Mouse (Mus musculus) heart, embryonic 10.5 days (tissue): Measurements from ENCODE around the gene Gpr63. TPM values are rescaled to one million over a fixed set of nuclear protein-coding genes. Genes with fewer than 3 reads are reported as not detected.
"Not testable (repeated sequence)": the region's sequence is repeated elsewhere in the genome, so short reads cannot be mapped to it uniquely, and the experiment has no call there.

ENCODE experiments used
- DNase-seq: peaks from one replicate; pipeline ENCODE4 v3.0.0-alpha.2; 2017; ENCODE audit warnings: low spot score
- H3K27ac ChIP-seq: fragments of 300-500 bp; sonication (generic); 2 replicates; pipeline ENCODE4 v1.5.1; 2016; ENCODE audit warnings: mild to moderate bottlenecking
- H3K27me3 ChIP-seq: fragments of 300-500 bp; sonication (generic); 2 replicates; pipeline ENCODE4 v1.6.1; 2016; ENCODE audit warnings: mild to moderate bottlenecking; ENCODE audit not compliant: poor library complexity, insufficient read depth, severe bottlenecking
- H3K36me3 ChIP-seq: fragments of 300-500 bp; sonication (generic); 2 replicates; pipeline ENCODE4 v1.6.1; 2016; ENCODE audit warnings: mild to moderate bottlenecking, moderate library complexity
- H3K4me1 ChIP-seq: fragments of 300-500 bp; sonication (generic); 2 replicates; pipeline ENCODE4 v1.6.1; 2016; ENCODE audit warnings: mild to moderate bottlenecking
- H3K4me3 ChIP-seq: fragments of 300-500 bp; sonication (generic); 2 replicates; pipeline ENCODE4 v1.5.1; 2016; ENCODE audit warnings: mild to moderate bottlenecking, moderate library complexity
- H3K9me3 ChIP-seq: fragments of 300-500 bp; sonication (generic); 2 replicates; pipeline ENCODE4 v1.6.1; 2016; ENCODE audit warnings: mild to moderate bottlenecking, moderate library complexity
- WGBS: fragments of 180-500 bp; shearing (Covaris S2); methylation state at CpG from one replicate; pipeline ENCODE4 v1.1.7; 2016; 5-methylcytosine and 5-hydroxymethylcytosine counted together
- polyA plus RNA-seq: library from polyadenylated mRNA; unstranded; fragments of >200 nt; fragmentation: Nextera tagmentation; extraction: Ambion mirVana; gene quantifications from 2 replicates; pipeline ENCODE4 v1.2.1, GENCODE M21; 2016

Gene Gpr63
- 0.47 and 0.87 TPM in 2 replicates for polyA plus RNA-seq

- Histone ChIP-seq H3K36me3 (no peaks in the 10 kb centered on the region), H3K4me3 (peak within 1 kb of the TSS; percentile 80), H3K9me3 (no peaks in the 10 kb centered on the region), H3K4me1 (no peaks in the 10 kb centered on the region), H3K27ac (peak within 1 kb of the TSS; percentile 93), H3K27me3 (peaks cover 13% of the 10 kb centered on the region)
- WGBS, result under 1% methylated on average over 78 of the region's 78 CpGs
- DNase-seq, result peak; percentile 81
Observed at GRCm38 (mm10) chr4:24966299-24966991, at the start of gene Gpr63. Gene Gpr63 (plus strand): TSS chr4:24966407.

GRCm38 (mm10) chr4:24920006-24920577 lies 46.1 kb upstream of the Gpr63 start:
- no peaks in the 10 kb centered on the region for H3K9me3 ChIP-seq
- 83% methylated on average over 5 of the region's 5 CpGs for WGBS
- no peaks in the 10 kb centered on the region for H3K27me3 ChIP-seq
- no peaks in the 10 kb centered on the region for H3K36me3 ChIP-seq
- no peaks in the 10 kb centered on the region for H3K4me1 ChIP-seq
- DNase-seq, result no peak
- no peak overlapping the region for H3K4me3 ChIP-seq
- no peak overlapping the region for H3K27ac ChIP-seq

GRCm38 (mm10) chr4:24924726-24925125 lies 41.5 kb upstream of the Gpr63 start:
- no peak for DNase-seq
- no peak overlapping the region for H3K27ac ChIP-seq
- WGBS, result 69% methylated on average over 2 of the region's 2 CpGs
- no peaks in the 10 kb centered on the region for H3K9me3 ChIP-seq
- no peak overlapping the region for H3K4me3 ChIP-seq
- H3K27me3 ChIP-seq, result no peaks in the 10 kb centered on the region
- no peaks in the 10 kb centered on the region for H3K36me3 ChIP-seq
- no peaks in the 10 kb centered on the region for H3K4me1 ChIP-seq

GRCm38 (mm10) chr4:24928260-24928780 lies 37.9 kb upstream of the Gpr63 start:
- H3K27me3 ChIP-seq, result no peaks in the 10 kb centered on the region
- H3K36me3 ChIP-seq, result no peaks in the 10 kb centered on the region
- no peaks in the 10 kb centered on the region for H3K4me1 ChIP-seq
- DNase-seq, result no peak
- no peak overlapping the region for H3K4me3 ChIP-seq
- no peak overlapping the region for H3K27ac ChIP-seq
- WGBS, result 81% methylated on average over 5 of the region's 5 CpGs
- no peaks in the 10 kb centered on the region for H3K9me3 ChIP-seq

- H3K4me1 ChIP-seq, result no peaks in the 10 kb centered on the region
- no peak overlapping the region for H3K4me3 ChIP-seq
- no peak for DNase-seq
- no peak overlapping the region for H3K27ac ChIP-seq
- WGBS, result 82% methylated on average over 5 of the region's 5 CpGs
- H3K9me3 ChIP-seq, result no peaks in the 10 kb centered on the region
- no peaks in the 10 kb centered on the region for H3K36me3 ChIP-seq
- no peaks in the 10 kb centered on the region for H3K27me3 ChIP-seq
Observed at GRCm38 (mm10) chr4:24928926-24929325, 37.3 kb upstream of the Gpr63 start.

- Histone ChIP-seq H3K27me3 (no peaks in the 10 kb centered on the region), H3K27ac (no peak overlapping the region), H3K36me3 (no peaks in the 10 kb centered on the region), H3K4me1 (no peaks in the 10 kb centered on the region), H3K4me3 (no peak overlapping the region), H3K9me3 (no peaks in the 10 kb centered on the region)
- WGBS, result 64% methylated on average over 6 of the region's 6 CpGs
- no peak for DNase-seq
Observed at GRCm38 (mm10) chr4:24942728-24943424, 23.3 kb upstream of the Gpr63 start.

GRCm38 (mm10) chr4:24965918-24966298 lies 299 bp upstream of the Gpr63 start:
- Histone ChIP-seq H3K4me3 (peak overlapping the region; percentile 80), H3K9me3 (no peaks in the 10 kb centered on the region), H3K27ac (peak overlapping the region; percentile 93), H3K4me1 (no peaks in the 10 kb centered on the region), H3K27me3 (peaks cover 13% of the 10 kb centered on the region), H3K36me3 (no peaks in the 10 kb centered on the region)
- 4% methylated on average over 8 of the region's 8 CpGs for WGBS
- DNase-seq, result no peak

- 20% methylated on average over 7 of the region's 7 CpGs for WGBS
- Histone ChIP-seq H3K36me3 (no peaks in the 10 kb centered on the region), H3K9me3 (no peaks in the 10 kb centered on the region), H3K27ac (peak overlapping the region; percentile 93; the same call in 1 of the 2 replicates), H3K4me3 (peak overlapping the region; percentile 80), H3K4me1 (no peaks in the 10 kb centered on the region), H3K27me3 (peaks cover 13% of the 10 kb centered on the region)
- DNase-seq, result no peak
Observed at GRCm38 (mm10) chr4:24967251-24967650, 1.0 kb downstream of the Gpr63 start.

GRCm38 (mm10) chr4:24978589-24978988 lies 12.4 kb downstream of the Gpr63 start:
- Histone ChIP-seq H3K9me3 (no peaks in the 10 kb centered on the region), H3K4me3 (no peak overlapping the region), H3K36me3 (no peaks in the 10 kb centered on the region), H3K4me1 (no peaks in the 10 kb centered on the region), H3K27me3 (peaks cover 5% of the 10 kb centered on the region; the same call in 1 of the 2 replicates), H3K27ac (no peak overlapping the region)
- 64% methylated on average over 4 of the region's 4 CpGs for WGBS
- no peak for DNase-seq

GRCm38 (mm10) chr4:24985612-24986011 lies 19.4 kb downstream of the Gpr63 start:
- H3K27me3 ChIP-seq, result peaks cover 5% of the 10 kb centered on the region; the same call in 1 of the 2 replicates
- H3K9me3 ChIP-seq, result no peaks in the 10 kb centered on the region
- no peak overlapping the region for H3K4me3 ChIP-seq
- no peaks in the 10 kb centered on the region for H3K36me3 ChIP-seq
- WGBS, result 55% methylated on average over 5 of the region's 5 CpGs
- H3K27ac ChIP-seq, result no peak overlapping the region
- no peaks in the 10 kb centered on the region for H3K4me1 ChIP-seq
- no peak for DNase-seq

GRCm38 (mm10) chr4:24991475-24991874 lies 25.3 kb downstream of the Gpr63 start:
- Histone ChIP-seq H3K4me1 (no peaks in the 10 kb centered on the region), H3K27ac (no peak overlapping the region), H3K4me3 (no peak overlapping the region), H3K27me3 (peaks cover 5% of the 10 kb centered on the region; the same call in 1 of the 2 replicates), H3K36me3 (no peaks in the 10 kb centered on the region), H3K9me3 (no peaks in the 10 kb centered on the region)
- no peak for DNase-seq
- 85% methylated on average over 2 of the region's 2 CpGs for WGBS

GRCm38 (mm10) chr4:25009328-25009727 lies 43.1 kb downstream of the Gpr63 start:
- not testable (repeated sequence) for H3K4me3 ChIP-seq, H3K4me1 ChIP-seq, DNase-seq, H3K9me3 ChIP-seq, H3K27ac ChIP-seq, H3K27me3 ChIP-seq
- WGBS, result 83% methylated on average over 8 of the region's 8 CpGs
- peaks cover 14% of the 10 kb centered on the region for H3K36me3 ChIP-seq

- Histone ChIP-seq H3K27ac (no peak overlapping the region), H3K9me3 (no peaks in the 10 kb centered on the region), H3K4me3 (no peak overlapping the region), H3K27me3 (no peaks in the 10 kb centered on the region), H3K36me3 (peaks cover 14% of the 10 kb centered on the region), H3K4me1 (no peaks in the 10 kb centered on the region)
- 74% methylated on average over 5 of the region's 5 CpGs for WGBS
- no peak for DNase-seq
Observed at GRCm38 (mm10) chr4:25011780-25012179, 45.6 kb downstream of the Gpr63 start.
